Mouse (Mus musculus) myocyte (in vitro differentiated cells): ENCODE measurements around the gene Pdzd2. TPM values are rescaled to one million over a fixed set of nuclear protein-coding genes. Genes with fewer than 3 reads are reported as not detected.

Experiments
- H3K27me3 ChIP-seq: one replicate; pipeline ENCODE4 v1.6.1; 2011; ENCODE audit not compliant: control insufficient read depth, insufficient read depth, insufficient read length
- H3K36me3 ChIP-seq: one replicate; pipeline ENCODE4 v1.6.1; 2011; ENCODE audit not compliant: control insufficient read depth, insufficient read depth
- H3K4me2 ChIP-seq: one replicate; pipeline ENCODE4 v1.6.1; 2011; ENCODE audit warnings: low read depth, control low read depth
- H3K4me3 ChIP-seq: one replicate; pipeline ENCODE4 v1.5.1; 2011; ENCODE audit warnings: mild to moderate bottlenecking, control low read depth, moderate library complexity
- H3K79me2 ChIP-seq: one replicate; pipeline ENCODE4 v1.6.1; 2011; ENCODE audit not compliant: control insufficient read depth, insufficient read depth
- H3ac ChIP-seq: one replicate; pipeline ENCODE4 v1.6.1; 2011; ENCODE audit not compliant: control insufficient read depth, insufficient read length
- CEBPB ChIP-seq: IDR thresholded peaks from 2 replicates; pipeline ENCODE4 v1.6.1; 2011; ENCODE audit warnings: mild to moderate bottlenecking, moderate library complexity; ENCODE audit not compliant: poor library complexity, insufficient read depth, severe bottlenecking
- E2F4 ChIP-seq: IDR thresholded peaks from one replicate; pipeline ENCODE4 v1.6.1; 2011; ENCODE audit warnings: mild to moderate bottlenecking, control low read depth, moderate library complexity; ENCODE audit not compliant: insufficient read depth
- MAX ChIP-seq: IDR thresholded peaks from one replicate; pipeline ENCODE4 v1.6.1; 2011; ENCODE audit warnings: low read depth, mild to moderate bottlenecking, control low read depth
- MYOD1 ChIP-seq, 3 experiments: IDR thresholded peaks; one replicate each; pipeline ENCODE4 v1.6.1; 2011; ENCODE audit warnings: control low read depth in 2 of 3, low read depth in 2 of 3, mild to moderate bottlenecking in 2 of 3, moderate library complexity in 1 of 3; ENCODE audit not compliant: insufficient read length in 2 of 3, control insufficient read depth in 1 of 3
- MYOG ChIP-seq, 3 experiments: IDR thresholded peaks; one replicate each; pipeline ENCODE4 v1.6.1; 2011; ENCODE audit warnings: control low read depth in 2 of 3, low read depth in 2 of 3, mild to moderate bottlenecking in 2 of 3; ENCODE audit not compliant: insufficient read length in 2 of 3, control insufficient read depth in 1 of 3, insufficient read depth in 1 of 3
- POLR2A ChIP-seq: IDR thresholded peaks from one replicate; pipeline ENCODE4 v1.6.1; 2011; ENCODE audit warnings: low read depth, mild to moderate bottlenecking, control low read depth, moderate library complexity; ENCODE audit not compliant: insufficient read length
- POLR2AphosphoS2 ChIP-seq: IDR thresholded peaks from one replicate; pipeline ENCODE4 v1.6.1; 2011; ENCODE audit warnings: low read depth, control low read depth; ENCODE audit not compliant: insufficient read length
- REST ChIP-seq: IDR thresholded peaks from one replicate; pipeline ENCODE4 v1.6.1; 2011; ENCODE audit warnings: mild to moderate bottlenecking, control low read depth, moderate library complexity; ENCODE audit not compliant: insufficient read depth, insufficient read length
- SRF ChIP-seq: IDR thresholded peaks from one replicate; pipeline ENCODE4 v1.6.1; 2011; ENCODE audit warnings: low read depth; ENCODE audit not compliant: control insufficient read depth, insufficient read length
- TCF12 ChIP-seq: IDR thresholded peaks from one replicate; pipeline ENCODE4 v1.6.1; 2011; ENCODE audit warnings: mild to moderate bottlenecking, control low read depth; ENCODE audit not compliant: poor library complexity, insufficient read depth, severe bottlenecking
- TCF3 ChIP-seq: IDR thresholded peaks from one replicate; pipeline ENCODE4 v1.6.1; 2011; ENCODE audit warnings: low read depth, control low read depth; ENCODE audit not compliant: insufficient read length
- USF1 ChIP-seq: IDR thresholded peaks from one replicate; pipeline ENCODE4 v1.6.1; 2011; ENCODE audit warnings: low read depth, mild to moderate bottlenecking, control low read depth, moderate library complexity
- polyA plus RNA-seq: library from polyadenylated mRNA; unstranded; fragments of >200 nt; fragmentation: generic; extraction: Trizol; gene quantifications from one replicate; pipeline ENCODE4 v1.2.1, GENCODE M21; 2012; ENCODE audit warnings: missing spikeins

The Pdzd2 gene
- polyA plus RNA-seq, 1 experiment, result 0.01 TPM

DNA sequence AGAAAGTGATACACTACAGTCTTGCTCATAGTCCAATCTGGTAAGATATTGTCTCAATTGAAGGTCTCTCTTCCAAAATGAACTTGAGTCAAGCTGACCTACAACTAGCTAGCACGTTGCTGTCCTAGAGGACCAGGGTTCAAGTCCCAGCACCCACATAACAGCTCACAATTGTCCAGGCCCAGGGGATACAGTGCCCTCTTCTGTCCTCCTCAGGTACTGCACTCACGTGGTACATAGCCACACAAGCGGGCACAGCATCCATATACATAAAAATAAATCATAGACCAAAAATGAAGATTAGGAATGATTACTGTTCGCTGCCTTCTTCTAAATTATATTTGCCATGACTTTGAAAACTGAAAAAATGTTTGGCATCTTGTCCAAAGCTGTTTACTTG lies 136.1 kb downstream of the Pdzd2 start:
- H3K27me3 ChIP-seq, result peaks cover 3% of the 10 kb centered on the region
- no peak overlapping the region for H3K4me2 ChIP-seq
- H3ac ChIP-seq, result no peak overlapping the region
- TF ChIP-seq SRF (no peak), MYOG (IDR thresholded peaks at IDR 0.05; ENCODE audit: control insufficient read depth in 1 of 3, insufficient read depth in 1 of 3, insufficient read length in 2 of 3, low read depth in 2 of 3) (no peak), POLR2AphosphoS2 (no peak), MAX (no peak), MYOD1 (IDR thresholded peaks at IDR 0.05; ENCODE audit: control insufficient read depth in 1 of 3, insufficient read length in 2 of 3, low read depth in 2 of 3) (no peak), REST (no peak), USF1 (no peak), TCF3 (no peak)
- no peaks in the 10 kb centered on the region for H3K79me2 ChIP-seq
- H3K4me3 ChIP-seq, result no peak overlapping the region
- no peaks in the 10 kb centered on the region for H3K36me3 ChIP-seq

DNA sequence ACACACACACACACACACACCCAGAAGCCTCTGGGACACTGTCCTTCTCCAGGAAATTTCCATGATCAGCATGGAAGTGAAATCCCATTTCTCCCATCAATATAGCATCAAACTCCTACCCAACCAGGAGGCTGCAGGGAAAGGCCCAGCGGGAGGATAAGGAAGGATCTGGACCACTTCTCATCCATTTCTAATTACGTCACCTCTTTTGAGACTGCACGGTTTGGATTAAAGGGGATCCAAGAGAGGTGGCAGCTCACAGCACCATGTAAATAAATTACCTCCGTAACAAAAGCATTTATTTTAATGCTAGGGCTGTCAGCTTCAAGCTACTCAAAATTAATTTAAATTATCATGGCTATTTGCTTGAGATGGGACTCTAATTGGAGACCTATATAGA lies 146.6 kb downstream of the Pdzd2 start:
- TF ChIP-seq REST, result no peak
- TF ChIP-seq MAX, result no peak
- TF ChIP-seq MYOD1 (IDR thresholded peaks at IDR 0.05; ENCODE audit: control insufficient read depth in 1 of 3, insufficient read length in 2 of 3, low read depth in 2 of 3), result no peak
- TF ChIP-seq E2F4, result no peak
- no peak for TF ChIP-seq POLR2AphosphoS2
- no peak for TF ChIP-seq USF1
- TF ChIP-seq TCF3, result no peak
- Histone ChIP-seq H3K27me3 (peaks cover 4% of the 10 kb centered on the region), H3K79me2 (no peaks in the 10 kb centered on the region), H3K36me3 (no peaks in the 10 kb centered on the region), H3ac (no peak overlapping the region), H3K4me2 (no peak overlapping the region), H3K4me3 (no peak overlapping the region)

DNA sequence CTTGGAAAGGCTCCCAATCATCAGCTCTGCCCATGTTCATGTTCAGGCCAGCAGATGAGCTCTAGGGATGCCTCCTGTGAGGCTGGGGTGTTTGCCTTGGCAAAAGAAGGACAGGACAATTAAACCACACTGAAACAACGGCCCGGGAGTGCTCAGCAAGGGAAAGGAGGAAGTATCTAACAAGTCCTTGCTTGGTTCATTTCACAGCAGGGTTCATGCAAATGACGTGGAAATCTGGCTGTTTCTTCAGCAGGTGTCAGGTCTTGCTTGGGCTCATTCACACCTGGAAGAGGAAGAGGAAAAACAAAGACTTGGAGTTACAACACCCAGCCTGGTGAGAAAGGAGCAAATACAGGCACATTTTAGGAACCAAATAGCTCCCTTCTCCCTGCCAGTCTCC lies 147.1 kb downstream of the Pdzd2 start:
- no peak overlapping the region for H3K4me2 ChIP-seq
- H3K27me3 ChIP-seq, result peaks cover 4% of the 10 kb centered on the region
- no peak overlapping the region for H3ac ChIP-seq
- TF ChIP-seq MYOD1 (IDR thresholded peaks at IDR 0.05; ENCODE audit: control insufficient read depth in 1 of 3, insufficient read length in 2 of 3, low read depth in 2 of 3), result no peak
- no peak for TF ChIP-seq MAX
- TF ChIP-seq POLR2A, result no peak
- TF ChIP-seq CEBPB, result no peak
- TF ChIP-seq MYOG (IDR thresholded peaks at IDR 0.05; ENCODE audit: control insufficient read depth in 1 of 3, insufficient read depth in 1 of 3, insufficient read length in 2 of 3, low read depth in 2 of 3), result no peak
- no peak for TF ChIP-seq TCF3
- no peak for TF ChIP-seq SRF
- TF ChIP-seq E2F4, result no peak
- TF ChIP-seq TCF12, result no peak
- no peak for TF ChIP-seq REST
- TF ChIP-seq USF1, result no peak
- no peak for TF ChIP-seq POLR2AphosphoS2
- H3K4me3 ChIP-seq, result no peak overlapping the region
- no peaks in the 10 kb centered on the region for H3K36me3 ChIP-seq
- H3K79me2 ChIP-seq, result no peaks in the 10 kb centered on the region

DNA sequence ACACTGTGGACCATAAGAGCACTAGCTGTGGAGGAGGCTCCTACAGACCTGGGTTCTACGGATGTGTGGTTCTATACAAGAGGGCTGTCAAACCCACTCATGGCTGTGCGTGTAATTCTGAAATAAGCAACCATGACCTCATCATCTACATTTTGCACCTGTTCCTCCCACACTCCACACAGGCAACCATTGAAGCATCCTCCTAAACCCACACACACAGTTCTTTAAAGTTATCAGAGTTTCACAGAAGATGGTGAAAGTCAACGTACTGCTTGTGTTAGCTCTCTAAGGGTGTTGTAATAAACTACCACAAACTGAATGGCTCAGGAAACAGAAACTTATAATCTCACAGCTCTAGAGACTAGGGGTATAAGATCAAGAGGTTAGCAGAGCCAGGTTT lies 151.1 kb downstream of the Pdzd2 start:
- no peak overlapping the region for H3K4me3 ChIP-seq
- H3K4me2 ChIP-seq, result no peak overlapping the region
- H3K27me3 ChIP-seq, result no peaks in the 10 kb centered on the region
- TF ChIP-seq CEBPB, result no peak
- no peak for TF ChIP-seq REST
- TF ChIP-seq MYOG (IDR thresholded peaks at IDR 0.05; ENCODE audit: control insufficient read depth in 1 of 3, insufficient read depth in 1 of 3, insufficient read length in 2 of 3, low read depth in 2 of 3), result no peak
- no peak for TF ChIP-seq TCF3
- TF ChIP-seq POLR2AphosphoS2, result no peak
- no peak for TF ChIP-seq MYOD1 (IDR thresholded peaks at IDR 0.05; ENCODE audit: control insufficient read depth in 1 of 3, insufficient read length in 2 of 3, low read depth in 2 of 3)
- TF ChIP-seq POLR2A, result no peak
- no peak overlapping the region for H3ac ChIP-seq
- no peaks in the 10 kb centered on the region for H3K79me2 ChIP-seq
- H3K36me3 ChIP-seq, result no peaks in the 10 kb centered on the region

DNA sequence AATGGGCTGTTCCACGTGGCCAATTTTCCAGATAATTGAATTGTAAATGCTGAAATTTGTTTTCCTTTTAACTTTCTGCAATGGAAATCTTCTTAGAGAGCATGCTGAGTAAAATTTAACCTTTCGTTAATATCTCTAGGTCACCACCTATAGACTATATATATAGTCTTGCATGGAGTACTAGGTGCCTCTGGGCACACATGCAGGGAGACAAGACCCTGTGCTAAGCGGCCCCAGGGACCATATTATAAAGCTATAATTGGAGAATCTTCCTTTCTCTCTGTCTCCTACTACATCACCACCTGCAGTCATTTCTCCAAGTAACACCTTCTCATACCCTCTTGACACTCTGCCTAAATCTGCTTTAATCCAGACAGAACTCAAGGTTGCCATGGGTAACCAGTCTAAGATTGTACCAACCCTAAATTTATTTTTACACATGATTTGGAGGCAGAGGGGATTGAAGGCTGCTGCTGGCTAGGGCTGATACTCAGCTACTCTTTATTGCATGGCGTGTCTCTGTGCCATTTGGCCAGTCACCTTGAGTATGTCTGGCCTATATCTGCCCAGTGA lies 152.8 kb downstream of the Pdzd2 start:
- Histone ChIP-seq H3K4me3 (no peak overlapping the region), H3K4me2 (no peak overlapping the region), H3K79me2 (no peaks in the 10 kb centered on the region), H3K36me3 (no peaks in the 10 kb centered on the region), H3ac (no peak overlapping the region), H3K27me3 (no peaks in the 10 kb centered on the region)
- TF ChIP-seq POLR2A (no peak), E2F4 (no peak), MYOD1 (IDR thresholded peaks at IDR 0.05; ENCODE audit: control insufficient read depth in 1 of 3, insufficient read length in 2 of 3, low read depth in 2 of 3) (no peak), USF1 (no peak), POLR2AphosphoS2 (no peak), CEBPB (no peak), MYOG (IDR thresholded peaks at IDR 0.05; ENCODE audit: control insufficient read depth in 1 of 3, insufficient read depth in 1 of 3, insufficient read length in 2 of 3, low read depth in 2 of 3) (no peak)
